Mouse (Mus musculus) midbrain, embryonic 11.5 days (tissue): ENCODE measurements at regions not wholly inside any gene's neighbourhood (a gene's known extent, or its start where the extent isn't known, plus 50 kb on each side); places are given as distances from the start of the nearest gene placed in this dataset.

ENCODE experiments used
- ATAC-seq: fragments of 200-750 bp; cut with Nextera tagmentation; 2 replicates; pipeline ENCODE4 v1.8.0; 2017; ENCODE audit warnings: moderate TSS enrichment, moderate library complexity; ENCODE audit not compliant: low FRiP score
- DNase-seq: peaks from one replicate; pipeline ENCODE4 v3.0.0; 2015; ENCODE audit warnings: low spot score; ENCODE audit errors: missing footprints
- H3K27ac ChIP-seq: fragments of 300-500 bp; sonication (generic); 2 replicates; pipeline ENCODE4 v1.5.1; 2014; ENCODE audit warnings: low read depth, low read length
- H3K27me3 ChIP-seq: fragments of 300-500 bp; sonication (generic); 2 replicates; pipeline ENCODE4 v1.6.1; 2014; ENCODE audit warnings: mild to moderate bottlenecking, low read length, moderate library complexity, mixed read lengths; ENCODE audit not compliant: control insufficient read depth, insufficient read depth
- H3K36me3 ChIP-seq: fragments of 300-500 bp; sonication (generic); 2 replicates; pipeline ENCODE4 v1.6.1; 2014; ENCODE audit warnings: mild to moderate bottlenecking, low read length, moderate library complexity, mixed read lengths; ENCODE audit not compliant: control insufficient read depth, insufficient read depth
- H3K4me1 ChIP-seq: fragments of 300-500 bp; sonication (generic); 2 replicates; pipeline ENCODE4 v1.6.1; 2014; ENCODE audit warnings: low read length; ENCODE audit not compliant: control insufficient read depth, insufficient read depth
- H3K4me2 ChIP-seq: fragments of 300-500 bp; sonication (generic); 2 replicates; pipeline ENCODE4 v1.6.1; 2014; ENCODE audit warnings: mild to moderate bottlenecking, moderate library complexity
- H3K4me3 ChIP-seq: fragments of 300-500 bp; sonication (generic); 2 replicates; pipeline ENCODE4 v1.5.1; 2014; ENCODE audit warnings: low read depth, low read length
- H3K9ac ChIP-seq: fragments of 300-500 bp; sonication (generic); 2 replicates; pipeline ENCODE4 v1.6.1; 2014; ENCODE audit warnings: low read length
- H3K9me3 ChIP-seq: fragments of 300-500 bp; sonication (generic); 2 replicates; pipeline ENCODE4 v1.6.1; 2016; ENCODE audit warnings: low read length; ENCODE audit not compliant: control insufficient read depth
- WGBS: fragments of 180-500 bp; shearing (Covaris S2); extraction: QIAGEN DNeasy Blood & Tissue Kit; methylation state at CpG from one replicate; pipeline ENCODE4 v1.1.7; 2014; 5-methylcytosine and 5-hydroxymethylcytosine counted together

GRCm38 (mm10) chr1:97555565-97555955 lies 106.3 kb downstream of the D1Ertd622e start:
- Histone ChIP-seq H3K27me3 (no peaks in the 10 kb centered on the region), H3K27ac (no peak overlapping the region), H3K36me3 (no peaks in the 10 kb centered on the region), H3K4me3 (no peak overlapping the region), H3K4me2 (no peak overlapping the region), H3K4me1 (peaks cover 2% of the 10 kb centered on the region; the same call in 1 of the 2 replicates), H3K9me3 (no peaks in the 10 kb centered on the region), H3K9ac (no peak overlapping the region)
- ATAC-seq = no peak
- no peak for DNase-seq
- WGBS = 86% methylated on average over 1 of the region's 1 CpGs

- no peaks in the 10 kb centered on the region for H3K36me3 ChIP-seq
- peaks cover 2% of the 10 kb centered on the region; the same call in 1 of the 2 replicates for H3K4me1 ChIP-seq
- DNase-seq (no peak), ATAC-seq (no peak)
- no peak overlapping the region for H3K9ac ChIP-seq
- H3K4me2 ChIP-seq = no peak overlapping the region
- H3K9me3 ChIP-seq = no peaks in the 10 kb centered on the region
- H3K27me3 ChIP-seq = no peaks in the 10 kb centered on the region
- no peak overlapping the region for H3K27ac ChIP-seq
- 92% methylated on average over 6 of the region's 6 CpGs for WGBS
- H3K4me3 ChIP-seq = no peak overlapping the region
Measured at GRCm38 (mm10) chr1:97554936-97555564, 106.8 kb downstream of the D1Ertd622e start.

GRCm38 (mm10) chr1:97553485-97554474 lies 108.1 kb downstream of the D1Ertd622e start:
- H3K9me3 ChIP-seq = no peaks in the 10 kb centered on the region
- 78% methylated on average over 8 of the region's 8 CpGs for WGBS
- no peak overlapping the region for H3K4me3 ChIP-seq
- no peak overlapping the region for H3K4me2 ChIP-seq
- peak; percentile 74 for ATAC-seq
- no peak overlapping the region for H3K27ac ChIP-seq
- no peak overlapping the region for H3K9ac ChIP-seq
- H3K27me3 ChIP-seq = no peaks in the 10 kb centered on the region
- no peaks in the 10 kb centered on the region for H3K36me3 ChIP-seq
- peaks cover 2% of the 10 kb centered on the region; the same call in 1 of the 2 replicates for H3K4me1 ChIP-seq
- DNase-seq = no peak

DNA sequence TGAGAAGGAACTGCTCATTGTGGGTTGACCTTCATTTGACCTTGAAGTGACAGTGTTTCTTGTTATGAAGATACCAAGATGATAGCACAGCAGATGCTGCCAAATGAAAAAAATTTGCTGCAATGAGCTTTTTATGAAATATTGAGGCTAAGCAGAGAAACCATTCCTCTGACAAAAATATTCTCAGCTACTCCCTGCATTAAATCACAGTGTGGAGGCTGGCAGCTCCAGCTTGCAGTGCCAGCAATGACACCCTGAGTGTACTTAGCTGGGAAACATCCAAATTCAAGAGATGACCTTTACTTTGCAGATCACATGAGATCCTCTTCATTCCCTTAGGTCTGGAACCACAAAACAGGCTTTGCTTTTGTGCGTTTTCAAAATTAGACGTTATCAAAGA lies 109.0 kb downstream of the D1Ertd622e start:
- WGBS = 87% methylated on average over 2 of the region's 2 CpGs
- Histone ChIP-seq H3K27me3 (no peaks in the 10 kb centered on the region), H3K36me3 (no peaks in the 10 kb centered on the region), H3K4me3 (no peak overlapping the region), H3K4me2 (no peak overlapping the region), H3K27ac (no peak overlapping the region), H3K4me1 (peaks cover 2% of the 10 kb centered on the region; the same call in 1 of the 2 replicates), H3K9ac (no peak overlapping the region), H3K9me3 (no peaks in the 10 kb centered on the region)
- ATAC-seq = no peak
- no peak for DNase-seq

- Histone ChIP-seq H3K4me2 (no peak overlapping the region), H3K9me3 (no peaks in the 10 kb centered on the region), H3K27me3 (no peaks in the 10 kb centered on the region), H3K4me3 (no peak overlapping the region), H3K36me3 (no peaks in the 10 kb centered on the region), H3K4me1 (peaks cover 9% of the 10 kb centered on the region; the same call in 1 of the 2 replicates), H3K27ac (peak overlapping the region; percentile 87), H3K9ac (no peak overlapping the region)
- ATAC-seq = peak; percentile 47
- DNase-seq = no peak
Measured at GRCm38 (mm10) chr1:97541162-97541493, 120.7 kb downstream of the D1Ertd622e start.

- H3K36me3 ChIP-seq = no peaks in the 10 kb centered on the region
- H3K4me2 ChIP-seq = peak overlapping the region; percentile 26
- DNase-seq (peak; percentile 95), ATAC-seq (peak; percentile 96)
- H3K9me3 ChIP-seq = no peaks in the 10 kb centered on the region
- peaks cover 9% of the 10 kb centered on the region; the same call in 1 of the 2 replicates for H3K4me1 ChIP-seq
- H3K27me3 ChIP-seq = no peaks in the 10 kb centered on the region
- H3K4me3 ChIP-seq = no peak overlapping the region
- 15% methylated on average over 16 of the region's 16 CpGs for WGBS
- peak overlapping the region; percentile 42 for H3K9ac ChIP-seq
- H3K27ac ChIP-seq = peak overlapping the region; percentile 87
Measured at GRCm38 (mm10) chr1:97540291-97541161, 121.3 kb downstream of the D1Ertd622e start.

GRCm38 (mm10) chr1:97496915-97497314 lies 165.0 kb downstream of the D1Ertd622e start:
- Histone ChIP-seq H3K4me2 (no peak overlapping the region), H3K9me3 (no peaks in the 10 kb centered on the region), H3K4me1 (no peaks in the 10 kb centered on the region), H3K27me3 (no peaks in the 10 kb centered on the region), H3K36me3 (no peaks in the 10 kb centered on the region), H3K27ac (no peak overlapping the region), H3K4me3 (no peak overlapping the region), H3K9ac (no peak overlapping the region)
- ATAC-seq (no peak), DNase-seq (peak; percentile 83)
- WGBS = 92% methylated on average over 1 of the region's 1 CpGs

- 78% methylated on average over 2 of the region's 2 CpGs for WGBS
- DNase-seq (no peak), ATAC-seq (no peak)
- Histone ChIP-seq H3K4me2 (no peak overlapping the region), H3K36me3 (no peaks in the 10 kb centered on the region), H3K9ac (no peak overlapping the region), H3K27me3 (no peaks in the 10 kb centered on the region), H3K4me3 (no peak overlapping the region), H3K9me3 (no peaks in the 10 kb centered on the region), H3K27ac (no peak overlapping the region), H3K4me1 (no peaks in the 10 kb centered on the region)
Measured at GRCm38 (mm10) chr1:97479921-97480320, 182.0 kb downstream of the D1Ertd622e start.
